Mouse (Mus musculus) brain, embryonic 14.5 days (tissue): ENCODE data around the gene Olfr270. TPM values are rescaled to one million over a fixed set of nuclear protein-coding genes. Genes with fewer than 3 reads are reported as not detected.
A peak's percentile ranks its signal among the peaks of the same experiment; 100 is the strongest.

Experiments used
- DNase-seq: peaks from one replicate; pipeline ENCODE4 v3.0.0-alpha.2; 2011; ENCODE audit warnings: low read depth
- CTCF ChIP-seq: fragments of 200-500 bp; IDR thresholded peaks from 2 replicates; pipeline ENCODE4 v1.5.1; 2012; ENCODE audit warnings: inconsistent platforms, mild to moderate bottlenecking, moderate library complexity, borderline replicate concordance; ENCODE audit not compliant: insufficient read depth, insufficient read length; ENCODE audit errors: extremely low read depth
- POLR2A ChIP-seq: fragments of 200-500 bp; IDR thresholded peaks from 2 replicates; pipeline ENCODE4 v1.6.1; 2012; ENCODE audit warnings: mild to moderate bottlenecking, inconsistent platforms, borderline replicate concordance; ENCODE audit not compliant: poor library complexity, insufficient read depth, insufficient read length, severe bottlenecking; ENCODE audit errors: extremely low read depth
- polyA plus RNA-seq: library from polyadenylated mRNA; depleted of rRNA; stranded (reverse); fragments of >200 nt; gene quantifications from 2 replicates; pipeline ENCODE4 v1.2.3, GENCODE M21; 2012; rRNA removed

Gene Olfr270
- polyA plus RNA-seq, 1 experiment: not detected

DNA sequence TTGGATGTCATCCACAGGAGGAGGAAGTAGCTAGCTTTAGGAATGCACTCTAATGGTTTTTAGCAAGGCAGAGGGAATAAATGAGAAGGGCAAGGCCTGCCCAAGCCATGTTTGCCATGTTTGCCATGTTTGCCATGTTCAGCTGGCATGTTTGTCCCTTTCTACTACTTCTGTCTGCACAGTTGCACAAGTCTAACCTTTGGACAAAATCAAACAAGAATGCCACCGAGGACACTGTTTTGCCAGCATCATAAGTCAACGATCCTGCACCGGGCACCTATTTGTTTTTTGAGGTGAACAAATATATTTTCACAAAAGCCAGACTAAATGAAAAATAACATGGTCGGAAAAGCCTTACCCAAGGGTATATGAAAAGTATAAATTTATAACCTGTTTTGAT is 45.5 kb downstream of the Olfr270 start:
- TF ChIP-seq CTCF (no peak), POLR2A (no peak)
- DNase-seq: no peak

GRCm38 (mm10) chr4:53011732-53012361 is 47.5 kb downstream of the Olfr270 start, which contains the start of gene Nipsnap3b:
TSS of gene Nipsnap3b (plus strand) at chr4:53011880.
- peak; percentile 99 for DNase-seq
- TF ChIP-seq POLR2A: peak; percentile 83
- no peak for TF ChIP-seq CTCF

DNA sequence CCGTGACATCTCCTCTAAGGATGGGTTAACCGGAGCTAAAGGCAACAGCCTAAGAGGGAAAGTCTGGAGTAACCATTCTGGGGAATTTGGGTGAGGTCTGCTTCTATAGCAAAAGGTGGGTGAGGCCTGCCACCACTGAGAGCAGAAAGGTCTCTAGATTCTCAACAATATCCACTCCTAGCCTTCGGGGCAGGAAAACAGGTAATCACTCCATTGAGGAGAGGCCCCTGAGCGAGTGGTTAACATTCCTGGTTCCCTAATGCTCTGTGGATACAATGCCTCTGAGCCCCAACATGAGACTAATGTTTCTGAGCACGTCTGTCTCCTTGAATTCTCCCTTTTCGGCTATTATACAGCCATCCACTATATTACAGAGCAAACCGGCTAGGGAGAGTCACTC is 50.1 kb downstream of the Olfr270 start:
- no peak for DNase-seq
- TF ChIP-seq CTCF (no peak), POLR2A (no peak)

DNA sequence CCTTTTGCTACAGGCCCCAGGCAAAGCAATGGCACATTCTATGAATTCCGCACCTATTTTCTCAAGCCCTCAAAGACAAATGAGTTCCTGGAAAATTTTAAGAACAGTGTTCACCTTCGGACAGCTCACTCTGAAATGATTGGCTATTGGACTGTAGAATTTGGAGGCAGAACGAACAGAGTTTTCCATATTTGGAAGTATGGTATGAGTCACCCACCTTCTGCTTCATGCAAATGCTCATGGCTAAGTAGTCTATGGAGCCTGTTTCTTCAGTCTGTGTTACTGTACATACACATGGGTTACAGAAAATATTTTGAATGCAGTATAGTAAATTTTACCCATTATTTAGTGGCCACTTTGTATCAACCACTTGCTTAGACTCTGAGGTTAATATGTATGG is 50.7 kb downstream of the Olfr270 start:
- no peak for TF ChIP-seq POLR2A
- no peak for DNase-seq

- TF ChIP-seq CTCF (no peak), POLR2A (no peak)
- no peak for DNase-seq
Observed at GRCm38 (mm10) chr4:53018392-53018791, 54.0 kb downstream of the Olfr270 start.

Other genes starting within 250 kb of the Olfr270 start
- gene Olfr275, start 149.9 kb upstream of the Olfr270 start, polyA plus RNA-seq: not detected in 2 replicates
- gene Olfr273, start 105.3 kb upstream of the Olfr270 start, polyA plus RNA-seq: not detected in 2 replicates
- 0.08 TPM in 1 of 2 replicates, not detected in the other for gene Olfr272, start 45.4 kb upstream of the Olfr270 start, polyA plus RNA-seq
- not detected in 2 replicates for gene Nipsnap3a, start 24.7 kb downstream of the Olfr270 start, polyA plus RNA-seq
- 76.3 and 76.9 TPM in 2 replicates for gene Nipsnap3b, start 47.3 kb downstream of the Olfr270 start, polyA plus RNA-seq
- gene Abca1, start 195.3 kb downstream of the Olfr270 start, polyA plus RNA-seq: 9.1 and 15.9 TPM in 2 replicates